Mouse (Mus musculus) hindbrain, embryonic 15.5 days (tissue): ENCODE measurements at regions not wholly inside any gene's neighbourhood (a gene's known extent, or its start where the extent isn't known, plus 50 kb on each side); places are given as distances from the start of the nearest gene placed in this dataset.

Experiments used
- ATAC-seq: fragments of 200-750 bp; cut with Nextera tagmentation; 2 replicates; pipeline ENCODE4 v1.8.0; 2017; ENCODE audit warnings: low read depth, moderate number of reproducible peaks, moderate TSS enrichment; ENCODE audit not compliant: low FRiP score
- H3K27ac ChIP-seq: fragments of 300-500 bp; sonication (generic); replicated peaks from 2 replicates; pipeline ENCODE4 v1.5.1; 2015; ENCODE audit warnings: mild to moderate bottlenecking, inconsistent platforms
- H3K27me3 ChIP-seq: fragments of 300-500 bp; sonication (generic); 2 replicates; pipeline ENCODE4 v1.6.1; 2015; ENCODE audit warnings: control low read depth, inconsistent platforms
- H3K36me3 ChIP-seq: fragments of 300-500 bp; sonication (generic); 2 replicates; pipeline ENCODE4 v1.6.1; 2015; ENCODE audit warnings: control low read depth, inconsistent platforms
- H3K4me1 ChIP-seq: fragments of 300-500 bp; sonication (generic); replicated peaks from 2 replicates; pipeline ENCODE4 v1.6.1; 2015; ENCODE audit warnings: control low read depth, inconsistent platforms
- H3K4me2 ChIP-seq: fragments of 300-500 bp; sonication (generic); 2 replicates; pipeline ENCODE4 v1.6.1; 2015; ENCODE audit warnings: moderate library complexity, mild to moderate bottlenecking, inconsistent platforms
- H3K4me3 ChIP-seq: fragments of 300-500 bp; sonication (generic); 2 replicates; pipeline ENCODE4 v1.5.1; 2015; ENCODE audit warnings: mild to moderate bottlenecking, inconsistent platforms
- H3K9ac ChIP-seq: fragments of 300-500 bp; sonication (generic); 2 replicates; pipeline ENCODE4 v1.6.1; 2015; ENCODE audit warnings: inconsistent platforms
- H3K9me3 ChIP-seq: fragments of 300-500 bp; sonication (generic); 2 replicates; pipeline ENCODE4 v1.6.1; 2016; ENCODE audit warnings: control low read depth, inconsistent platforms
- WGBS: fragments of 180-500 bp; shearing (Covaris S2); methylation state at CpG from one replicate; pipeline ENCODE4 v1.1.7; 2015; 5-methylcytosine and 5-hydroxymethylcytosine counted together

GRCm38 (mm10) chr14:76613604-76614003 is 56.9 kb upstream of the Serp2 start:
- H3K27me3 ChIP-seq, result no peaks in the 10 kb centered on the region
- WGBS, result 85% methylated on average over 6 of the region's 6 CpGs
- H3K9ac ChIP-seq, result no peak overlapping the region

DNA sequence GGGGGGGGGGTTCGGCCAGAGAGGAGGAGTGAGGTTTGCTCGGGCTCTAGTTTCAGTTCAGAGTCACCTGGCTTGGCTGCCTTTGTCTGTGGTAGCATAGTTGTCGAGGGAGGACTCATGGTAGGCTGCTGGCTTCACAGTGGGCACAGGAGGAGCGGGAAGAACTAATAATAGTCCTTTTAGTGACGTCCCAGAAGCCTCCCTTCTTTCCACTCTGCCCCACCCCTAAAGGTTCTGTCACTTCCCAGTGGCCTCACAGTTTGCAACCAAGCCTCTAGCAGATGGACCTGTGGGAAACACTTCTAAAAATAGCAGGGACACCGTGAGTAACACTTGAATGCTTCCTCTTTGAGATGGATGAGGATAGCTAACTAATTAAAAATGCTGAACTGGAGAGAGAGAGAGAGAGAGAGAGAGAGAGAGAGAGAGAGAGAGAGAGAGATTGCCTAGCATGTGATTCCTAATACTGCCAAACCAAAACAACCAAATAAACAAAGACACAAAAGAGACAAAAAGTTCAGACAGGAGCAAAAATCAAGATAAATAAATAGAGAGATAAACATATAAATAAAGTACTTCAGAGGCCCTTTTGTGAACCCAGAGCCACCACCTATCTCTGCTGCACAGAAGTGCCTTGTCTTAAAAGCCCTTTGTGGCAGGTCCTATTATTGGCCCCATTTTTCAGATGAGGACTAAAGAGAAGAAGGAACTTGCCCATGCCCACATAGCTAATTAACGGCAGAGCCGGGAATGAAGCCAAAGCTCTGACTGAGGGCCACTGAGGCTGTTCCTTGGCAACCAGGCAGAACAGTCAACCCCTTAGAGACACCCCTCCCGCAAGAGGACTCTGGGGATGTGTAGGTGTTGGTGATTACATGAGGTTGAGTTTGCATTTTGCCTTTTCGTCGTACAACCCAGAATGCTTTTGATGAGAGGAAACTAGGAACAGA is 54.0 kb upstream of the Serp2 start:
- no peaks in the 10 kb centered on the region for H3K36me3 ChIP-seq
- no peak overlapping the region for H3K4me2 ChIP-seq
- H3K27ac ChIP-seq, result no peak overlapping the region
- no peak overlapping the region for H3K4me3 ChIP-seq
- peaks cover 16% of the 10 kb centered on the region for H3K4me1 ChIP-seq
- ATAC-seq, result peak; percentile 63; the same call in 1 of the 2 replicates
- no peaks in the 10 kb centered on the region for H3K27me3 ChIP-seq
- WGBS, result 30% methylated on average over 11 of the region's 11 CpGs
- H3K9me3 ChIP-seq, result no peaks in the 10 kb centered on the region
- H3K9ac ChIP-seq, result no peak overlapping the region

More at GRCm38 (mm10) chr14:76613604-76614003, 56.9 kb upstream of the Serp2 start:
- ATAC-seq, result no peak
- no peak overlapping the region for H3K27ac ChIP-seq
- peaks cover 25% of the 10 kb centered on the region for H3K4me1 ChIP-seq
- H3K36me3 ChIP-seq, result no peaks in the 10 kb centered on the region
- no peak overlapping the region for H3K4me2 ChIP-seq
- H3K9me3 ChIP-seq, result no peaks in the 10 kb centered on the region
- H3K4me3 ChIP-seq, result no peak overlapping the region
